Mouse (Mus musculus): ENCODE data around the gene Rasgrp1.

Rasgrp1 gene

DNA sequence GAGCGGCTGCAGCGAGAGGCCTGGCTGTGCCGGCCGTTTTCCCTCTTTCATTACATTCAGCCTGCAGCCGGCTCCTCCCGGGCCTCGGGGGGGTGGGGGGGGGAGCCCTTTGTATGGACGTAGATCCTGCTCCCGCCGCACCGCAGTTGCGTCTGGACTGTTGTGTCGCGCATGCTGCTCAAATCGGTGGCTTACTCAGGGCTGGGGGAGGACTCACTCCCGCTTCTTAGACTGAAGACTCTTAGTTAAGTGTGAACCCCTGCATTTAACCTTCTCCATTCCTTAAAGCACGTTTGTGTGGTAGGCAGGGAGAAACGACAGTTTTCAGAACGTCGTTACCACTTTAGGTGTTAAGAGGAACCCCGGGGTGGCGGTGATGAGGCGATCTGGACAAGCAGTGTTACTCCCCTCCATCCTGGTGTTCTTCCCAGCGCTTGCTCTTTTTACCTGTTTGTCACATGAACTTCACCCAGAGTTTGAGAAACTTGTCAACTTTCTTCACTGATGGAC lies 92.7 kb downstream of the Rasgrp1 start:
- no peak for DNase-seq (ENCODE audit: low read depth, low spot score)

DNA sequence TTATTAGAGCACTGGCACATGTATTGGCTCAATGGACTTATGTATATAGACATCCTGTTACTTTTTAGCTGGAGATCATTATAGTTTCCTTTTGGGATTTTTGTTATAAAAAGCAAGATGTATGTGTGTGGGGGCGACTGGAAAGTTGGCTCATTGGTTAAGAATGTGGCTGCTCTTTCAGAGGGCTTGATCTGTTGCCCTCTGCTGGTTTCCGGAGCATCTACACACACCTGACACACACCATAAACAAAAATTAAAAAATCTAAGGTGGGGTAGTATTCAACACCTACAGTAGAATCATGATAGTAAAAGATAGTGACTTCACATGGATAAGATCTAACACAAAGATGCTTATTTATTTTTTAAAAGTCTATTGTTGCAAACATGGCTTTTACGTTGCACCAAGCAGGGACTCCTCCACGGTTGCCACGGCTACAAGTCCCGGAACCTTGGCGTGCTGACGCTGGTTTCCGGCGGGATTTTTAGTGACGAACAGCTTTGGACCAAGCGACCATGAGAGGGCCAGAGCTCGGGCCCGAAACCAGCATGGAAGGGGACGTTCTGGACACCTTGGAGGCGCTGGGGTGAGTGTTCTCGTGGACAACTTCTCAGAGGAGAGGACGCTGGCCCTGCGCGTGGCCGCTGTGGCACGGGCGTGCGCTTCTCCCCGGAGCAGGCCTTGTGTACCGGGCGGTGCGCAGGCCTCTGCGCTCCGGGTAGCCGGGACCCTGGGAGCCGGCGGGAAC lies 93.4 kb downstream of the Rasgrp1 start, which contains the start of gene Fam98b:
Fam98b (plus strand) TSS at position 485 of the 746 bp plus-strand sequence.
- peak; percentile 93 for DNase-seq (ENCODE audit: low read depth, low spot score)

DNA sequence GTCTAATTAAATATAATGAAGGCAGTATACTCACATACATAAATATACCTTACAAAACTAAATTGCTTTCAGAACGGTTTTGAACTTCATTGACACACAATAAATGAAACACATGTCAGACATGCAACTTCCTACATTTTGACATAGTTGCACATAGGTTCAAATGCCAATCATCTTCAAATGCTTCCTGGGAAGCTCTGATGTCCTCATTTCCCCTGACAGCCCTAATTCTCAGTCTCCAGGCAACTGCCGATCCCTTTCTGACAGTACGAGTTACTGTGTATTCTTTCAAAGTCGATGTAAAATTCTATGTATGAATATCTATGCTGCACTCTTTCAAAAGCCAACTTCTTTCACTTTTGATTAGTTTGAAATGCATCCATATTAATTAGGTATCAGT lies 100.8 kb downstream of the Rasgrp1 start:
- DNase-seq (ENCODE audit: low read depth, low spot score) = no peak

DNA sequence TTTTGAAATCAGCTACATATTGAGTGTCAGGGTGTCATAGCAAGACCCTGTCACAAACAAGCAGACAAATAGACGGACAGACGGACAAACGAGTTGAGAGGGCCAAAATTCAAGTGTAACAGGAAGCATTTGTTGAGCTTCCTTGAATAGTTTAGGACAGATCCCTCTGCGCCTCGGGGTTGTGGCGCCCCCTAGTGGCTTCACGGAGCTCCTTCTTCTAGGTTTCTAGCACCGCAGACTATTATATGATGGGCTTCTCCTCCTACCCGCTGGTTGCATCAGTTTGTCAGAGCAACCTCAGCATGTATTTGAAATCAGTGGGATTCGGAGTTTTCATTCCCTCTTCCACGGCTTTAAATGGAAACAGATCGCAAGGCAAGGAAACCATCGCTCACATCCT lies 111.5 kb downstream of the Rasgrp1 start:
- DNase-seq (ENCODE audit: low read depth, low spot score) = peak; percentile 78

DNA sequence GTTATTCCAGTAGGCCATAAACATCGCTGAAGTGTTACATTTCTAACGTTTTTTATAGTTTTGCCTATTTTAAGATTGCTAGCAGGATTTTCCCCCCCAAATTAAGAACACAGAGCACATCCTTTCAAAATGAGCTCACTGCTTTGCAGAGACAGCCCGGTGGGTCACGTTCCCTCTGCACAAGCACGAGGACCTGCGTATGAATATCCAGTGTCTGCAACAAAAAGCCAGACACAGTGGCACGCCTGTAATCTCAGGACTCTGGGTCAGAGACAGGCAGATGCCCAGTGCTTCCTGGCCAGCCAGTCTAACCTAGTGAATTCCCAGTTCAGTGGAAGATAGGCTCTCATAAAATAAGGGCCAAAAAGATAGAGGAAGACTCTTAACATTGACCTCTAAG lies 112.5 kb downstream of the Rasgrp1 start:
- no peak for DNase-seq (ENCODE audit: low read depth, low spot score)

Measured in CD4-positive, CD25-positive, alpha-beta regulatory T cell, adult 2 months (primary cell).